In the genomic region with DNA sequence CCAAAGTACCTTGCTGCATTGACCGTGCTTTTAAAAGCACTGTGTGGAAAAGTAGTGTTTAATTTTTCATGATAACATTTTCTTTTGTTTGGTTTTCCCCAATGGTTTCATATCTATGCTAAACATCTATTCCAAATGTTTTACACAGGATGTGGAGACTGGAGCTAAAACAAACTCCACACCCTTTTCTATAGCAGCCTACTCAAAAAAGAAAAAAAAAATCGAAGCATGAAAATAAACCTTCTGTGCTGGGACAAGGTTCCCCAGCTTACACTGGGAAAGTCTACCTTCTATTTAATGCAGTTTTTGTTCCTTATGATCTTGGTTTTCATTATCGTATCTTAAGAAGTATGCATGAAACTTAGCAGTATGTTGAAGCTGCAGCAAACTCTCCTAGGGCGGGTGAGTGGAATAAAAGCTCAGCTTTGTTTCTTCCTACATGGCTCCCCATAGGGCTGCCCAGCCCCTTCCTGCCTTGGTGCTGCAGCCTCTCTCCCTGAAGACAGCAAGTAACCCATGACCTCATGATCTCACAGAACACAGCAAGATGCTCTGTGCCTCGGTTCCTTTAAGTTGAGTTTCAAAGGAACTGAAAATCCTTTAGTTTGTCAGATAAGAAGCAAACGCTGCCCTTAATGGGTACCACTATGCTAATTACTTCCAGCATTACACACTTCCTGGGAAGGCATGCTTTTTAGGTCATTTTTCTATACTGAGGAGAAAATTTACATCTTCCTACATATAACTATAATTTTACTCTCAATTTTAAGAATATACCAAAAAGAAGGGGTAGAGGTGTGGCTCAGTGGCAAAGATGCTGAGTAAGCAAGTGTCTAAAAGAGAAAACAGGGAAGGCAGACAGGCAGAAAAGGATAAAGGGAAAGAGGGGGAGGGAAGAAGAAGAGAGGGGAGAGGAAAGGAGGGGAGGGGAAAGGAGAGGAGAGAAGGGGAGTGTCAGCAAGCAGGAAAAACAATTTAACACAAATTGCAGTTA, we compare ENCODE assay signal across 11 mouse cellular contexts. TPM values are rescaled to one million over a fixed set of nuclear protein-coding genes. Genes with fewer than 3 reads are reported as not detected.
DNase-seq lines count a peak whose midpoint lies in the region; ATAC-seq and TF ChIP-seq lines count a peak whose summit lies in the region.
"Had no signal": no experiment of that assay in that cellular context is flagged by ENCODE, and none has a peak within 500 bp of the region (broad histone marks: within the 10 kb centered on the region; RNA-seq: fewer than 3 reads in every experiment).

No protein-coding gene starts in this region.

- no peak overlapping the region for H3K4me3 ChIP-seq in forebrain, embryonic 10.5 days
- H3K4me3 ChIP-seq in forebrain, embryonic 16.5 days (replicated peaks; ENCODE audit: low read length) = no peak overlapping the region
- no peak overlapping the region for H3K4me3 ChIP-seq in CH12.LX (replicated peaks in 1 of 3; ENCODE audit: low read depth in 2 of 3, low read length in 2 of 3, poor library complexity in 1 of 3)
- H3K4me3 ChIP-seq: erythroblast, embryonic 14.5 days had no signal

- dilution Hi-C loops in CH12.LX (cut with MboI; ENCODE audit: extremely low pct_ligation_motif_present, extremely low pct_unique_long_range_greater_than_20kb, low sequenced_read_pairs) = no loop called here

- no peaks in the 10 kb centered on the region for H3K27me3 ChIP-seq in forebrain, embryonic 10.5 days (ENCODE audit: poor library complexity, severe bottlenecking)
- no peaks in the 10 kb centered on the region for H3K27me3 ChIP-seq in forebrain, embryonic 16.5 days (replicated peaks; ENCODE audit: control insufficient read depth, insufficient read depth, low read length)
- no peaks in the 10 kb centered on the region for H3K27me3 ChIP-seq in CH12.LX (replicated peaks)

- H3K79me2 ChIP-seq in CH12.LX (replicated peaks; ENCODE audit: control insufficient read depth, extremely low read depth, insufficient read depth, poor library complexity, severe bottlenecking) = no peaks in the 10 kb centered on the region

- TF ChIP-seq EP300 in CH12.LX (IDR thresholded peaks at IDR 0.05; ENCODE audit: low read length) = no peak

- no peak for TF ChIP-seq POLR2A in CH12.LX (IDR thresholded peaks at IDR 0.05; ENCODE audit: low read depth, low read length)

- no peak overlapping the region for H3K4me2 ChIP-seq in forebrain, embryonic 16.5 days (ENCODE audit: low read length)
- no peak overlapping the region for H3K4me2 ChIP-seq in CH12.LX (ENCODE audit: insufficient read depth, low read depth, poor library complexity, severe bottlenecking)

- 37% methylated on average over 6 of the region's 6 CpGs for WGBS in forebrain, embryonic 10.5 days
- 32% methylated on average over 6 of the region's 6 CpGs for WGBS in forebrain, embryonic 16.5 days

- H3K27ac ChIP-seq in forebrain, embryonic 10.5 days = peak overlapping the region; percentile 62
- H3K27ac ChIP-seq in forebrain, embryonic 16.5 days (ENCODE audit: low read length) = no peak overlapping the region
- H3K27ac ChIP-seq in CH12.LX (ENCODE audit: insufficient read depth, low read depth) = no peak overlapping the region
- H3K27ac ChIP-seq: liver, embryonic 14.5 days had no signal

- TF ChIP-seq CTCF in CH12.LX (conservative IDR thresholded peaks at IDR 0.05 in 1 of 2, IDR thresholded peaks at IDR 0.05 in 1 of 2; ENCODE audit: low read depth in 2 of 2, low read length in 2 of 2) = no peak

- in situ Hi-C loops in CH12.LX (cut with MboI; ENCODE audit: low pct_ligation_motif_present, low pct_unique_long_range_greater_than_20kb, low sequenced_read_pairs) = no loop called here

- no peak overlapping the region for H3K9ac ChIP-seq in forebrain, embryonic 16.5 days (replicated peaks; ENCODE audit: low read depth, low read length)
- H3K9ac ChIP-seq in CH12.LX (ENCODE audit: insufficient read depth, low read depth) = no peak overlapping the region; the same call in 1 of the 2 replicates
- H3K9ac ChIP-seq: liver, embryonic 14.5 days had no signal

- TF ChIP-seq RAD21 in CH12.LX (IDR thresholded peaks at IDR 0.05; ENCODE audit: low read depth, low read length) = no peak

- peaks cover 17% of the 10 kb centered on the region for H3K4me1 ChIP-seq in forebrain, embryonic 10.5 days
- no peaks in the 10 kb centered on the region; the same call in 1 of the 2 replicates for H3K4me1 ChIP-seq in forebrain, embryonic 16.5 days (replicated peaks; ENCODE audit: control insufficient read depth, insufficient read depth, low read length)
- peaks cover 2 to 28% of the 10 kb centered on the region in 2 experiments; a peak in 2 of 4 replicates for H3K4me1 ChIP-seq in CH12.LX (ENCODE audit: control insufficient read depth in 1 of 2, insufficient read depth in 2 of 2)

- peak; percentile 20 for DNase-seq in forebrain, embryonic 10.5 days (ENCODE audit: extremely low spot score, low spot score)
- DNase-seq in CH12.LX (ENCODE audit: extremely low read depth) = peak; percentile 34
- peak; percentile 40 for DNase-seq in lung, postnatal 14 days
- DNase-seq in adrenal gland, adult 18-20 months (ENCODE audit: low spot score in 2 of 2) = no peak
- no peak for DNase-seq in cerebellum, postnatal 10 days
- no peak for DNase-seq in cerebellum, adult 18-20 months
- DNase-seq: thymus, postnatal 25 days had no signal

- ATAC-seq in forebrain, embryonic 16.5 days = no peak
- peak; percentile 63 for ATAC-seq in granulocyte monocyte progenitor cell, adult 5-6 weeks (replicated peaks; ENCODE audit: poor library complexity, severe bottlenecking)

- no peaks in the 10 kb centered on the region for H3K9me3 ChIP-seq in forebrain, embryonic 10.5 days
- H3K9me3 ChIP-seq in forebrain, embryonic 16.5 days (ENCODE audit: control insufficient read depth, low read length) = no peaks in the 10 kb centered on the region
- H3K9me3 ChIP-seq in CH12.LX (replicated peaks; ENCODE audit: low read length) = no peaks in the 10 kb centered on the region

- no peaks in the 10 kb centered on the region for H3K36me3 ChIP-seq in forebrain, embryonic 10.5 days (replicated peaks)
- H3K36me3 ChIP-seq in forebrain, embryonic 16.5 days (ENCODE audit: control insufficient read depth, insufficient read depth) = no peaks in the 10 kb centered on the region
- H3K36me3 ChIP-seq in CH12.LX (replicated peaks in 1 of 2; ENCODE audit: control insufficient read depth in 1 of 2, insufficient read depth in 1 of 2, low read length in 1 of 2) = no peaks in the 10 kb centered on the region

TF ChIP-seq in CH12.LX, 34 proteins besides CTCF, POLR2A, EP300 and RAD21:
- TF ChIP-seq USF1 (IDR thresholded peaks at IDR 0.05; ENCODE audit: low read depth, low read length) (no peak), MAFK (IDR thresholded peaks at IDR 0.05; ENCODE audit: insufficient replicate concordance, low read length) (peak; percentile 96), IRF4 (IDR thresholded peaks at IDR 0.05; ENCODE audit: low read depth, low read length) (no peak; the same call in 1 of the 2 replicates), MEF2A (IDR thresholded peaks at IDR 0.05; ENCODE audit: borderline replicate concordance, low read depth, low read length) (no peak), MAX (IDR thresholded peaks at IDR 0.05; ENCODE audit: low read length) (no peak), ZMIZ1 (IDR thresholded peaks at IDR 0.05; ENCODE audit: low read depth, low read length) (no peak), KAT2A (IDR thresholded peaks at IDR 0.05; ENCODE audit: insufficient replicate concordance, low read length) (no peak), MYC (IDR thresholded peaks at IDR 0.05; ENCODE audit: low read depth, low read length) (no peak), GABPA (IDR thresholded peaks at IDR 0.05; ENCODE audit: insufficient replicate concordance, low read depth, low read length) (no peak), NRF1 (IDR thresholded peaks at IDR 0.05; ENCODE audit: low read depth, low read length) (no peak), ETS1 (conservative IDR thresholded peaks at IDR 0.05; ENCODE audit: low read depth, low read length) (0 out of 2 replicates have a peak, but pooled peaks have one; percentile 12), TCF12 (IDR thresholded peaks at IDR 0.05; ENCODE audit: low read depth, low read length) (no peak), PAX5 (IDR thresholded peaks at IDR 0.05; ENCODE audit: low read length) (no peak), ELF1 (IDR thresholded peaks at IDR 0.05; ENCODE audit: low read depth, low read length) (peak; percentile 29; the same call in 1 of the 2 replicates), JUN (IDR thresholded peaks at IDR 0.05; ENCODE audit: insufficient read depth, low read depth, low read length) (0 out of 2 replicates have a peak, but pooled peaks have one; percentile 13), BHLHE40 (IDR thresholded peaks at IDR 0.05; ENCODE audit: low read depth, low read length) (no peak), JUND (conservative IDR thresholded peaks at IDR 0.05; ENCODE audit: low read depth, low read length) (no peak), CHD1 (IDR thresholded peaks at IDR 0.05; ENCODE audit: low read depth, low read length) (no peak)

RNA-seq across cellular contexts. Expression of a gene that starts 34.6 kb away (rescaled TPM):
- 3.0 and 3.7 TPM in 2 replicates for polyA plus RNA-seq in forebrain, embryonic 10.5 days (2016; fragmentation: Nextera tagmentation; extraction: Ambion mirVana)
- polyA plus RNA-seq in forebrain, embryonic 16.5 days (2015; fragmentation: Nextera tagmentation; extraction: Ambion mirVana) = 8.3 and 9.0 TPM in 2 replicates
- 4.3 and 5.7 TPM in 2 replicates for total RNA-seq in CH12.LX (2012; rRNA removed)
- total RNA-seq in CH12.LX (2014; rRNA removed) = 4.2 and 4.3 TPM in 2 replicates
- polyA plus RNA-seq in CH12.LX (2012; ENCODE audit: insufficient read length, low read depth) = 4.4 and 5.0 TPM in 2 replicates
- 34.6 and 35.7 TPM in 2 replicates for total RNA-seq in granulocyte monocyte progenitor cell, adult 5-6 weeks (2014; fragmentation: Nextera tagmentation)
- total RNA-seq in granulocyte monocyte progenitor cell, adult 5-6 weeks (2017) = 39.8 and 44.6 TPM in 2 replicates
- 1 to 10 TPM; 8.2 to 8.6 TPM for total RNA-seq in adrenal gland, adult 18-20 months (2021)

Comparison
In these comparisons a context has a peak if more than half of its experiments do, and no peak if none do; other contexts are left out.
1. DNase-seq: peak in forebrain, embryonic 10.5 days (single experiment), CH12.LX (single experiment) and lung, postnatal 14 days (single experiment); none in adrenal gland, adult 18-20 months (0 of 2), cerebellum, postnatal 10 days (0 of 2) and cerebellum, adult 18-20 months (0 of 2).